Mouse (Mus musculus) cerebellum, postnatal 36 days (tissue): ENCODE measurements around the gene Krt27.
A peak's percentile ranks its signal among the peaks of the same experiment; 100 is the strongest.

Experiments
- DNase-seq, 2 experiments: peaks; one replicate each; pipeline ENCODE4 v3.0.0; 2021 to 2022; ENCODE audit warnings: mixed read lengths in 2 of 2

The Krt27 gene

DNA sequence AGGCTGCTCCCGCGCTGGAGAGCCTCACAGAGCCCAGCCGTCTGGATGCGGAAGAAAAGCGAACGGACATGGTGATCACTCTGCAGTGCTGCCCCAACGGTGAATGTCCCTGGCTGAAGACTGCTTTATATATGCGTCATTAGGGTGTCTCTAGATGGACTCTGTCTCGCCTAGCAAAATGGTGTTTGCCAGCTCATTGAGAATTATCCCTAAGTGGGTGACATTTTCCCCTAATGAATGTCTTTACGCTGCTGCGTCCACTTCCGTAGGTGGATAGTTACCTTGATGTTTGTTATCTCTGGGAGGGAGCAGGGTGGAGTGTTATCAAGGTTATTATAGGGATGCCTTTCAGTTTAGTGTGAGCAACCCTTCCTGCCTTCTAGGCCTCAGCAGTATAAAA lies at the start of gene Krt27:
Gene Krt27 (minus strand): TSS at position 101 of the 400 bp plus-strand sequence.
- no peak for DNase-seq

DNA sequence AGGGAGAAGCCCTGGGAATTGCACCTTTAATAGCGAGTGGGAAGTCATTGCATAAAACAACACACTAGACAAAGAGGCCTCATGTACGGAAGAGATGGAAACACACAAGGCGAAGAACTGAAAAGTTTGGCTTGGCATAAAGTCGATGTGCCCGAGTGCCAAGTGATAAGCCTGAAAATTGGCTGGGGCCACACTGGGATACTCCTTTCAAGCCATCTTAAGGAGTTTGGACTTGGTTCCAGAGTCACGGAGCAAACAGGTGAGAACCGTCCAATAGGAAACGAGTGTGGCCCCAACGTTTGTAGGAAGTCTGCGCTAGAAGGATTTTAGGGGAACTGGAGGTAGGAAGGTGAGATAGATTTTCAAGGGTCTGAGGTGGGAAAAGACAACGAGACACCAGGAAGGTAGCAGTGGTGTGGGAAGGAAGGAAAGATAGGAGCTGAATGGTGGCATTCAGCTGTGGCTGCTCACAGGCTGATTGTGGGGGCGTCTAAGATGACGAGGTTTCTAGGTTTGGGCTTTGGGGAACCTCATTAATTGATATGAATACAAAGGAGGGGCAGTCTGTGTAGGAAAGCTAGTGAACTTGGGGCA lies 49.1 kb upstream of the Krt27 start:
- DNase-seq: no peak

DNA sequence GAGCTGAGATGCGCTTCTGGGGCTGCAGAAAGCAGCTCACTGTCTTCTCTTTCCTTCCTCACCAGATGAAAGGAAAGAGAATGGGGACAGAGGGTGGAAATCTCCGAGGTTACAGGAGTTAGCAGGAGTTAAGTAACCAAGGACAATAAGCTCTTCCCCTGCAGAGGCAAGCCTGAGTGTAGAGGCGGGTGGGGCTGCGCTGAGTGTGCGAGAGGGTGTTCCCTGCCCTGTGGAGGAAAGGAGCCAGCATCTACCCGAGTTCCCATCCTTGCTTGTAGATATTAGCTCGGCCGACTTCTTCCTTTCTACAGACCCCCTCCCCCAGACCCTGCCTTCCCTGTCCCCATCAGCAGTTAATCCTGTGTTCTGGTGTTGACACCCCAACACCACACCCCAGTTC lies 47.9 kb upstream of the Krt27 start:
- DNase-seq: no peak

DNA sequence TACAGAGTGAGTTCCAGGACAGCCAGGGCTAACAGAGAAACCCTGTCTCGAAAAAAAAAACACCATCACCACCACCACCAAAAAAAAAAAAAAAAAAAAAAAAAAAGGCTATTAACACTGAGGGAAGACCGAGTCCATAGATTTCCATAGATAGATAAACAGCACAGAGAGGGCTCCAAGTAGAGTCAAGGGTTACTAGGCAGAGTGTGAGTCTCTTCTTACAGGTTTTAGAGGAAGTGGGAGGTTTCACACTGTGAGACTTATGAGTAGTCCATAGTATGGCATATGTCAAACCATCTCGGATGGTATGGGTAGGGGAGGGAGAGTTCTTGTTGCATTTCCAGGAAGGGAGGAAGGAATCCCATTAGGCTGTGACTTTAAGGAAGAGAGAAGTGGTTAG lies 47.2 kb upstream of the Krt27 start:
- DNase-seq: no peak

DNA sequence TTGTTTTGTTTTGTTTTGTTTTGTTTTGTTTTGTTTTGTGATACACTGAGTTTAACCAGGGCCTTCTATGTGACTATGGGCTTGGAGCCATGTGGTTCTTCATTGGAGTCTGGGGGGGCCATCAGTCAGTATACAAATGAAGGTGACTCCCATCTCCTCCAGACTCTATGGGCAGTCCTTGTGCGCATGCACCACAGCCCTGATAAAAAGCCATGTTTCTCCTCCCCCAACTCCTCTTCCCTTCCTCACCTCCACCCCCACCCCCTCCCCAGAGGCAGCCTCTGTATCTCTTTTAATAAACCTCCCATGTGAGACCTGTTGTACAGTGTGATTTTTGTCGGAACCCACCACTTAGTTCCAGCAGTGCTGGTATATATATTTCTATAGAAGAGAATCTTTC lies 45.8 kb upstream of the Krt27 start:
- no peak for DNase-seq

DNA sequence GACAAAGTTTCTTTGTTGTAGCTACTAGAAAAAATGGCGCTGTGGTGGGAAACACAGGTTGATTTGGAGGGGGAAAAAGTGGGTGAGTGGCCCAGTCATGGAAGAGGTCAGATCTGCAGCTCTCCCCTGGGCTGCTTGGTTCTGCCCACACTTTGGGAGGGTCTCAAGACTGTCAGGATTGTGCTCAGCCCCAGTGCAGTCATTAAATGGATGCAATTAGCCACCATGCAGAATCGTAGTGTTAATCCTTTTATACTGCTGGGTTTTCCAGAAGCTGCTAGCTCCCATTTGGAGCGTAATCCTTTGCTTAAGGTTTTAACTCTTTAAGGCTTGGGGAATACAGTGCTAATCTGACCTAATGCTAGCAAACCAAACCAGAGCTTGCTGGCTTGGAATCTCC lies 45.1 kb upstream of the Krt27 start:
- no peak for DNase-seq

DNA sequence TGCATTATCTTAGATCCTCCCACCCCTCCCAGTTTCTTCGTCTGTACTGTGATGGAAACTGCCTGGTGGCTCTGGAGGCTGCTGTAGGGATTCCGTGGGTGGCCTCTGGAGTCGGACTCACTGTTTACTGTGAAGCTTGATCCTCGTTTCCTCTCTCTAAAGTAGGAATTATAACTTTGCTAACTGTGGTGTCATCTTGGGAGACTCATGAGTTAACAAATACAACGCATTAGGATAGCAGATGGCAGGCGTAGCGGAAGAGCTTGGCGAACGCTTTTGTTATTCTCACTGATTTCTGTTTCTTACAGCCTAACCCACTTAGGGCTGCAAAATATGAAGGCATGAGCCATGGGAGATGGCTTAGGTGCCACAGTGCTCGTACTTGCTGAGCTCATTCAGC lies 41.6 kb upstream of the Krt27 start:
- no peak for DNase-seq

DNA sequence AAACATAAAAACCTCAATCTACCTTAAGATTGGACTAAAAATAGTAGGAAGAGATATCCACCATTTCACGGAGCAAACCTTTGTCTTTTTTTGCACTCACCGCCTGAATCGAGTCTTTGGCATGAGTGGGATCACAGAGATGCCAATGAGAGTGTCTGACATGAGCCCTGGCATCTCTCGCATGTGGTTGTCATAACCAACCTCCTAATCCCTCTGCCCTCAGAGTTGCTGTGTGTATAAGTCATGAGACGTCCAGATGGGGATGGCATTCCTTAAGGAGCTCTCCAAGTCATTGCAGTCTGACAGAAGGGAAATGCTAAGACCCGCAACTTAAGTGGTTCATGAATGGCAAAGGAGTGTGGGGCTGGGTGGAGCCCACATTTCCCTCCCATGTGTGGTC lies 40.5 kb upstream of the Krt27 start:
- DNase-seq: peak in 1 of 2 experiments; percentile 22

DNA sequence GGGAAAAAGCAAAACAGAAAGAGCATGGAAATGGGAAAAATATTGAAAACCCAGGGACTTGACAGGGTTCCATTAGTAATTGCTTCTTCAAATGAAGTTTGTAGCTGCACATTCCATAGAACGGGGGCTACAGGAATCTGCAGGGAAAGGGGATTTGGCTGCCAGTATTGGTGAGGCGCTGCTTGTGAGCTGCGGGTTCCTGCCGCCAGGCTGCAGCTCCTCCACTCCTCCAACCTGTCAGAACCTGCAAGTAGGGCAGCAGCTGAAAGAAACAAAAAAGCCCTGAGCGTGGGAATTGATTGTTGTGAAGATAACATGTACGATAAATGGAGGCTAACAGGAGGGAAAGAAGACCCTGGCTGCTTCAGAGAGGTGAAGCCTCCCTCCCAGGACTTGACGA lies 40.0 kb upstream of the Krt27 start:
- DNase-seq: peak in 1 of 2 experiments; percentile 22

DNA sequence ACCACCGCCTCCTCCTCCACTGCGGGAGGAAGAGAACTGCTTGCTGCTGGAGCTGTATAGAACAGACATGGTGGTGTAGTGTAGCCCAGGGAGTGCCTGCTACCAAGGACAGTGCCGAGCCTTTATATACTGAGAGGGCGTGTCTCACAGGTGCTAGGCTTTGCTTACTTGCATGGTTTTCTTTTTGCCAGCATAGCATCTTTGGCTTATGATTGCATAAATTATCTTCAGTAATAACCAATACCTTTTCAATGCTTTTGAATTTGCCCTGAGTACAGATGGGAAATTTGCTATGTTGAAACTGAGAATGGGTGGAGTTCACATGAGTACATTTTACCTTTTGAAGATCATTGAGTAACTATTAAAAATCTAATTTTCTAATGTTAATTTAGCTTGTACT lies 38.4 kb upstream of the Krt27 start, which contains the start of gene Krt10:
Gene Krt10 (minus strand): TSS at position 101 of the 400 bp plus-strand sequence.
- no peak for DNase-seq

DNA sequence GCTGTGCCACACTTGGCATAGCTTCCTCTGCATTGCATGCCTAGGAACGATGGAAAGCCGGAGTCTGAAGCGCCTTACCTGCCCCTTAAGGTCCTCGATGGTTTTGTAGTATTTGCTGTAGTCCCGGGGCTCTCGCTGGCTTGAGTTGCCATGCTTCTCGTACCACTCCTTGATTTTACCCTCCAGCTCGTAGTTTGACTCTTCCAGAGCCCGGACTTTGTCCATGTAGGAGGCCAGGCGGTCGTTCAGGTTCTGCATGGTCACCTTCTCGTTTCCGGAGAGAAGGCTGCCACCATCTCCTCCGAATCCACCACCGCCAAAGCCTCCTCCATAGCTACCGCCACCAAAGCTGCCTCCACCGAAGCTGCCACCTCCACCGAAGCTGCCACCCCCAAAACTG lies 37.8 kb upstream of the Krt27 start:
- DNase-seq: no peak

DNA sequence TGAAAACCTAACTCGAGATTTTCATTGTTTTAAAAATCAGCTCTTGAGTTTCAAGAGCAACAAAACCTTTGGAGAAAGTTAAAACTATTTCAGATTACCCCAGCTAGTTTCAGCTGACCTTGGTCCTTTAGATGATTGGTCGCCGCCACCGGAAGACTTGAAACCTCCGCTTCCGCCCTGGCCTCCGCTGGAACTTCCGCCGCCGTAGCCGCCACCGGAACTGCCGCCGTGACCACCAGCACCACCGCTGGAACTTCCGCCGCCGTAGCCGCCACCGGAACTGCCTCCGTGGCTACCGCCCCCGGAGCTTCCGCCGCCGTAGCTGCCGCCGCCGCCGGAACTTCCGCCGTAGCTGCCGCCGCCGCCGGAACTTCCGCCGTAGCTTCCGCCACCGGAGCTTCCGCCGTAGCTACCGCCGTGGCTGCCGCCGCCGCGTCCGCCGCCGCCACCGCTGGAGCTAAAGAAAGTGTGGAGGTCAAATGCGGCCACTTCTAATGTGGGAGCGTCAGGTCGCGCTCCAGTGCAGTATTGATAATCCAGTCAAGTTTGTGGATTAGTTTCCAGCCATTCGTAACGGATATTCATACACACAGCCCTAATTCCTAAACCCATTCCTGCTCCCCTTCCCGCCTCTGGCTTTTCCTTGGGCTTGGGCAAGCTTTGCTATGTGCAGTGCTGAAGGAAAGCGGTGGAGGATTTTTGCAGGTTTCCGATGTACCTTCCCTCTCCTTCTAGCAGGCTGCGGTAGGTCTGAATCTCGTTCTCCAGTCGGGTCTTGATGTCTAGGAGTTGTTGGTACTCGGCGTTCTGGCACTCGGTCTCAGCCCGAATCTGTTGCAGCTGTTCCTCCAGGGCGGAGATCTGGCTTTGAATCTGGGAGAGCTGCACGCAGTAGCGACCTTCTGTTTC lies 35.2 kb upstream of the Krt27 start:
- peak; percentile 92 to 93 for DNase-seq

DNA sequence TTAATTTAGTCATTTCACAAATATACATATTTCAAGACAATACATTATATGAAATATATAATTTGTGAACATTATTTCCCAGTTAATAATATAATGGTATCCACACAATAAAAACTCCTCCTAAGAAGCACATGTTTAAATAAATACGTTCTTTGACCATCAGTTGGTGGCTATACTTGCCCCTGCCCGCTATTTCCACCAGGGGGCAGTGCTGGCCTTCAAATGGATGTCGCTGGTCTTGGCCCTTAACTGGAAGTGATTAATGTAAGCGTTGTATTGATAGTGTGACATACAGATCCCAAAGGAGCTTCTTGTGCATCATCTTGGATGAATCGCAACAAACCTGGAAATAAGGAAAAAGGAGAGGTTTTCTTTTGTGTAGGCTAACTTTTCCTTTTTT lies 28.7 kb upstream of the Krt27 start:
- DNase-seq: peak; percentile 72 to 81

DNA sequence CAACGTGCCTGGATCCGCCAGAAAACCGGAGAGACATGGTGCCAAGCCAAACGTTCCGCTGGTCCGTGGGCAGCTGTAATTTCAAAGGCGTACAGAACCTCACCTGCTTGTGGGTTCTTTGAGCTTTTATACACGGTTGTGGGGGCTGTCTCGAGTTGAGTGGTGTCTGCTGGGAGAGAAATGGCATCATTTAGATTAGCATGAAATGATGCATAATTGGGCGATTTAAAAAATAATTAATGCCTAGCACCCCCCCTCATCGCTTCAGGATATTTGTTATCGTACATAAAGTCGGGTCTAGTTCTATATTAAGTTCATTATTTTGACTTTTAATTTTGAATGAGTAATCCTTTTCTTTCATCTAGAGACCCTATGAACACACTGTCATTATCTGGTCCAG lies 23.9 kb upstream of the Krt27 start, which contains the start of gene Krt28:
Gene Krt28 (minus strand): TSS at position 101 of the 400 bp plus-strand sequence.
- DNase-seq: no peak

DNA sequence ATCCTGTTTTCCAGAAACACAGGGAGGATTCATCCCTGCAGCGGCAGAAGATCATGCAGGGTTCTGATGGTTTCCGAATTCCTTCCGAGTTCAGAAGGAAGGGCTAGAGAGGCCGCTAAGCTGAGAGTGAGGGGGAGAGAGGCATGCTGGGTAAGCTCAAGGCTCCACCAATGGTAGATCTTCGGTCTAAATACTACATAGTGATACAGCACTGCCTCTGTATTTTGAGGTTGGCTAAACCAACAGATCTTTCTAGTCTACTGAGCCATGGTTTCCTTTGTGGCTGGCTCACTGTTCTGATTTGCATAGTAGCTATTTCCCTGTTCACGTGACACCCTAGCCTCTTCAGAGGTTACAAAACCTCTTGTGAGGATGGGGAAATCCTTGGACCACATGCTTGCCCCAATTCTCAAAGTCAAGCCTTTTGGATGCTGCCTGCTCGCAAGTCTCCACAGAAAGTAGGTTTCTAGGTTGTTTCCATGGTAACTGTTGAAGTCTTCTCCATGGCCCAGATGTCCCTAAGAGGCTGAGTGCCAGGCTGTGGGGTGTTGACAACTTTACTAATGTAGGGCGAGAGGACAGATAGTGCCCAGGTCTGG lies 19.0 kb upstream of the Krt27 start:
- DNase-seq: peak; percentile 36 to 39

DNA sequence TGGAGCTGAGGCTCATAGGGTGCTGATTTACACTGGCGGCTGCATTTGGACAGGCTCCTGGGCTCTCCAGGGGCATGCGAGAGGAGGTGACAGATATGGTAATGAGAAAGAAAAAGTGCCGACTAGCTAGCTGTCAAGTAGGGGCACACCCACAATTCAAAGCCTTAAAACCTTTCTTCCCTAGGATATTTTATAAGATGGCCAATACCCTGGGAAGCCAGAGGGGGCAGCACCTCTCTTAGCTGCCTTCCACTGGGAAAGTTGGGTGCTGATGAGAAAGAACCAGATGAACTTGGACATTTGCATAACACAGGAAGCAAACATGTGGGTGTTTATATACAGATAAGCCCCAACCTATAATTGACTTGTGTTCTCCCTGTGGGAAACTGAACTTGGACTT lies 18.3 kb upstream of the Krt27 start:
- DNase-seq: no peak

DNA sequence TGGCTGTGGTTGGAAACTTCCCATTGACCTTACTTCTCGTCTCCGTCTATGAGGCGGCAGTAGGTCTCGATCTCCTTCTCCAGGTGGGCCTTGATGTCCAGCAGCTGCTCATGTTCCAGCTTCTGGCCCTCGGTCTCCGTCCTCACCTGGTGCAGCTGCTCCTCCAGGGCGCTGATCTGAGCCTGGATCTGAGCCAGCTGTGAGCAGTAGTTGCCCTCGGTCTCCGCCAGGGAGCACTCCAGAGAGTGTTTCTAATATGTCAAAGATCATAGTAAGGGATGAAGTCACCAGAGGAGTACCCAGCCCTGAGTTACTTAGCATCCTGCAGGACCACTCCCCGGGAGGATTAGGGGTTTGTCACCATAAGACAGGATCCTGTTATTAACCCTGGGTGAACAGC lies 15.9 kb upstream of the Krt27 start:
- DNase-seq: peak in 1 of 2 experiments; percentile 23

DNA sequence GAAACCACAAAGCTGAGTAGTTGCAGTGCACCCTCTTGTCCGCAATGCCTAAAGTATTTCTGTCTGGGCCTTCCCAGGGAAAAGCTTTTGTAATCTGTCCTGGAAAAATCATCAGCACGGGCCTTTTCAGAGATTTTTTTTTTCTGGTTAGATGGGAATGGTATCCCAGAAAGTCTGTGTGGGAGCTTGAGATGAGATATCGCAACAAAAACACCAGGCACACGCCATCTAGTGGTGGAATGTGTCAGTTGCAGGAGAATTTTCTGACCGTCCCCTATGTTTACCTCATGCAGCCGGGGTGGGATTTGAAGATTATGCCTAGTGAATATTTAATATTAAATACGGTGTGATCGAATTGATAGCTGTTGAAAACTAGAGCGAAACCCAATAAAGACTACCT lies 13.5 kb upstream of the Krt27 start:
- peak; percentile 26 to 43 for DNase-seq

DNA sequence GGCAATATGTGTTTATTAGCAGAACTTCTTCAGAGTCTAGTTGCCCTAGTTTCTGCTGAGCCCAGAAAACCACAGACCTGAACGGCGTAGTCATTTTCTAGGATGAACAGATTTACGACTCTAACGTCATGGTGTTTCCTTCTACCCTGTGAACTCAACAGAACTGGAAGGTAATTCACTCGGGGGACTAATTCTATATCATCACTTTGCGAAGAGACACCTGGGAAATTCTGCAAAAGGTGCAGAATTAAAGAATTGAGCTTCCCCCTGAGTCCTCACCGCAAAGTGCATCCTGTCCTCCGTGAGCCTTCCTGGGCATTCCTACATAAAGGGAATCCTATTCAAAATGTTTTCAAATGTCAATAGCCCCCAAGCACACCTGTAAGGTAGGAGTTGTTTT lies 10.5 kb upstream of the Krt27 start:
- no peak for DNase-seq

DNA sequence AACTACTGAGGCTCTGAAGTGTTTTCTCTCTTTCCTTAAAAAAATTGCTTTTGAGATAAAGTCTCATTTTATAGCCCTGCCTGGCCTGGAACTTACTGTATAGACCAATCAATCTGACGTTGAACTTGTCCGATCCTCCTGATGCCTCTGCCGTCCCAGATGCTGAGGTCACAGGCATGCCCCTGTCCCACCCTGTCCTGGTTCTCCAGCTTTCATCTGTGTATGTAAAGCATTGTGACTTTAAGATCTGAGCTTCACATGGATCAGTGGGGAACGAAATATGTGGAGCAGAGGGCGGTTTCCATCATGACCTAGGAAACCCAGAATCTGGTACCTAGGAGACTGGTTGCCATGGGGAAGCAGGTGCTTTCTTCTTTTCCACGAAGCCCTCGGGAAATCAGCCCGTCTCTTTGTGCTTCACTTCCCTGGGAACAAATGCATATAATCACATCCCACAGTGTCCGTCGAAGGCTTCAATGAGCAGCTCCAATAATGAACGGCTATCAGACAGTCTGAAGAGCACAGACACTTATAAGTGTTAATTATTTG lies 11.5 kb downstream of the Krt27 start:
- DNase-seq: no peak

DNA sequence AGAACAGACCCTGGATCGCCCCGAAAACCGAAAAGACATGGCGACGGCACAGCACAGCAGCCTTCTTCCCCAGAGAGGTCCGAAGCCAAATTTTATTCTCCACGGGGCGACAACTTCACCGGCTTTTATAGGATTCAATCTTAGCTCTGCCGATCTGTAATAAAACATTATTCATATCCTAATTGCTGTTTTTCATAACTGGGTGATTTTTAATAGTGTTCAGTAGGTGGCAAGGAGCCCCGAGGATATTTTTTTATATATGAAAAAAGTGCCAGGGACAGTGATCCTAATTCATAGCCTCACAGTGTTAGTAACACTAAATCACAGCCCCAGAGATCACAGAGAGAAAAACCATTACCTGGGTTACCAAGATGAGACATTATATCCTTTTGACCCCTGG lies 13.0 kb downstream of the Krt27 start, which contains the start of gene Krt26:
Gene Krt26 (minus strand): TSS at position 101 of the 400 bp plus-strand sequence.
- no peak for DNase-seq

DNA sequence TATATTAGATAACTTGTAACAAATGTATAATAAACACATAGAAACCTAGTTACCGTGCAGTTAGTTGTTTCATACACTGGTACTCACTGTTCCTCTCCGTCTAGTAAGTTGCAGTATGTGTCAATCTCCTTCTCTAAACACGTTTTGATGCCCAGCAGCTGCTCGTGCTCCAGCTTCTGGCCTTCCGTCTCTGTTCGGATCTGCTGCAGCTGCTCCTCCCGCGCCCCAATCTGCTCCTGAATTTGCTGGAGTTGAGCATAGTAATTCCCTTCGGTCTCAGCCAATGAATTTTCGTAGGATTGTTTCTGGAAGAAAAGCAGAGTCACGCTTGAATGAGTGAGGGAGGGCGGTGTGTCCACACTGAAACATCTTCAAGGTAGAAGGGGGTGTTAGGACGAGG lies 17.5 kb downstream of the Krt27 start:
- DNase-seq: no peak

DNA sequence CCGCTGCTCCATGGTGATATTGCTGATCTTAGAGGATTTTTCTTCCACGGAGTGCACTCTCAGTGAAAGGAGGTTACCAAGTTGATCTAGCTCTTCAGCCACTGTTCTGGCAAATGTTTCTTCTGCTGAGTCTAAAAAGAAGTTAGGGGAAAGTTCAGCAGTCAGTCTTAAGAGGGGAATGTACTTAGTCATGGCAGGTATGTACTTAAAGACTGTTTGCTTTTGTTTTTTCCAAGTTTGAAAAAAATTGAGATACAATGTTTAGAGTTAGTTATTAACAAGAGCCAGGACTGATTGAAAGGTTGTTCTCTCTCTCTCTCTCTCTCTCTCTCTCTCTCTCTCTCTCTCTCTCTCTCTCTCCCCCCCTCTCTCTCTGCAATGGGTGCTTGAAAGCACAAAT lies 21.2 kb downstream of the Krt27 start:
- no peak for DNase-seq
